Mouse (Mus musculus) c-Kit-positive CD71-positive TER-119-positive erythroid progenitor cells, embryonic 14.5 days (primary cell): ENCODE data around the gene Myo16.
A peak's percentile ranks its signal among the peaks of the same experiment; 100 is the strongest.

ENCODE experiments used
- DNase-seq: peaks from one replicate; pipeline ENCODE4 v3.0.0-alpha.2; 2013; ENCODE audit warnings: low spot score

The Myo16 gene

DNA sequence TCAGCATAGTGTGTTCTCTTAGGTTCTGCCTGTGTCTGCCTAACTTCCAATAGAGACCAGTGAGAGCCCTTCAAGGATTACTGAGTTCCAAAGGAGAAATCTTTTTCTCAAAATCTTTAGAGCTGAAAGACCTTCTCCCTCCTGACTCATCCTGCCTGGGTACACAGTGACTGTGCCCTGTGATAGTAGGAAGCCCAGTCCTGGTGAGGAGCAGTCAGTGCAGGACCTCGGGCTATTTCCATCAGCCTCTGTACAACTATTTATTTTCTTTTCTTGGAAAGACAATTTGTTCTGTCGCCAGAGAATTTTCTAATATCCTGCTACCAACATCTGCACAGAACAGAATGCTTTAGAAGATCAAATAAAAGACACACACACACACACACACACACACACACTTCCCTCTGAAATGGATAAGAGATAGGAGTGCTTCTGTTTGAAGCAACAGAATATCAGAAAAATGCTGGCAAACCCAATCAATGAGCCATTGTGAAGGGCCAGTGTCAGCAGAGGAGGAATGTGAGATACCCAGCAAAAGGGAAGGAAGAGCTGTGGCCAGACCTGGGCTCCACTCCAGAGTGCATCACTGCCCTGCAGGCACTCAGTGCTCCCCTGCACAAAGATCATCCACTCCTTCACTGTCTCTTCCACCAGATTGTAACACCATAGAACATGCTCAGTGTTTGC is 518.3 kb downstream of the Myo16 start:
- DNase-seq: no peak

DNA sequence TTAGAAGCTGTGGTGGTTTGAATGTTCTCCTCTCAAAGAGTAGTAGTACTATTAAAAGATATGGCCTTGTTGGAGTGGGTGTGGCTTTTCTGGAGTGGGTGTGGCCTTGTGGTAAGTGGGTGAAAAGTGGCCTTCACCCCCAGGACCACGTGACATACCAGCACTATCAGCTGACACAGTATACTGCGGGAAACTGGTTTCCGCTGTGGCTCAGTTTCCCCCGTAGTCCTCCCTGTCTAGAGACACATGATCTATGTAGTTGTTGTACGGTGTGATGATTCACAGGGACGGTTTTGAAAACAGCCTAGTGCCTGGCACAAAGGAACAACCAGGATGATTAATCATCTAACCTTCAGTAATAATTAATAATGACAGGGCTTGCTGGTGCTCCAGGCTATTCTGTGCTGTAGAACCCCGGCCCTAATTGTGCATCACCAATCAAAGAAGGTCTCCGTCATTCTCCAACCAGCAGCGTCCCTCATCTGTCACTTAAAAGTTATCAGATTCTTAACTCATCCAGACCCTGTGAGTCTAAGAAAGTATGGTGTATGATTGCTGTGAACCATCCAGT is 524.2 kb downstream of the Myo16 start:
- no peak for DNase-seq

DNA sequence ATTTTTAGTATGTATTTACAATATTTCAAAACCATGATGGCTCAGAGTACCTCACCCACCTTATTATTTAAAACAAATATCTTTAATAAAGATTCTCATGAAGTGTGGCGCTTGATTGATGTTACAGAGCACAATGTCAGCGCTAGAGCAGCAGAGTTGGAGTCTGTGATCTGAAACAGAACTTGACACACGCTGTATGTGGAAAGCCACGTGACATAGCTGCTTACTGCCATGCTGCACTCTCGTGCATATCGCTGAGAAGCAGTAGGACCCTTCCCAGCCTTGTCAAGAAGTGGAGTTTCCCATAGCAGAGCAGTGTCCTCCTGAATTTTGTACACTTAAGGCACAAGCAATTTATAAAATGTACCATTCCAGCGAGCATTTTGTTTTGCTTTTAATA is 528.2 kb downstream of the Myo16 start:
- no peak for DNase-seq

DNA sequence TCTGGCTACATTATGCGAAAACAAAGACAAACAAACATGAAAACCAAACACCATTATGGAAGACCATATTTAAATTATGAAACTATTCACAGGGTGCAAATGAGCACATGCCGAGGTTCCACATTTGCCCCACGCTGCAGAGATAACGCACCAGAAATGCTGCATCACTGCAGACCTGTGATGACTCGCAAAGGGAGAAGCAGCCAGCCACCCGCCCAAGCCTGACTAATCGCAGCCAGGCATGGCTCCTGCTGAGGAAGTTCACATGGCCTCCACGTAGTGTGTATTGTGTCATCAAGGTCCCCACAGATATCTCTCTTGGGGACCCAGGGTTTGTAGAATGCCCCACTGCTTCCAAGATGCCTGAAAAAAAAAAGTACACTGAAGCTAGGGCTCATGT is 529.4 kb downstream of the Myo16 start:
- DNase-seq: peak; percentile 14
